Mouse (Mus musculus) ES-Bruce4 (cell line): ENCODE results near the gene Rps6kb1. TPM values are rescaled to one million over a fixed set of nuclear protein-coding genes. Genes with fewer than 3 reads are reported as not detected.

Source experiments
- H3K27ac ChIP-seq: 2 replicates; pipeline ENCODE4 v1.5.1; 2012; ENCODE audit warnings: low read length, inconsistent platforms; ENCODE audit not compliant: insufficient read depth
- H3K27me3 ChIP-seq: 2 replicates; pipeline ENCODE4 v1.6.1; 2012; ENCODE audit warnings: mild to moderate bottlenecking, low read length, inconsistent platforms; ENCODE audit not compliant: control insufficient read depth, poor library complexity, insufficient read depth, severe bottlenecking
- H3K36me3 ChIP-seq: 2 replicates; pipeline ENCODE4 v1.6.1; 2012; ENCODE audit warnings: inconsistent platforms, mild to moderate bottlenecking, low read length, moderate library complexity; ENCODE audit not compliant: control insufficient read depth, poor library complexity, insufficient read depth, severe bottlenecking
- H3K4me1 ChIP-seq: one replicate; pipeline ENCODE4 v1.8.1; 2011; ENCODE audit warnings: low read length; ENCODE audit not compliant: control insufficient read depth, insufficient read depth
- H3K4me3 ChIP-seq: 2 replicates; pipeline ENCODE4 v1.5.1; 2011; ENCODE audit warnings: low read depth, mild to moderate bottlenecking, low read length
- H3K9ac ChIP-seq: 2 replicates; pipeline ENCODE4 v1.6.1; 2012; ENCODE audit warnings: low read depth, mild to moderate bottlenecking, inconsistent platforms; ENCODE audit not compliant: poor library complexity, severe bottlenecking
- H3K9me3 ChIP-seq: replicated peaks from 2 replicates; pipeline ENCODE4 v1.6.1; 2012; ENCODE audit warnings: mild to moderate bottlenecking, low read length, inconsistent platforms; ENCODE audit not compliant: control insufficient read depth, poor library complexity, insufficient read depth, severe bottlenecking
- CTCF ChIP-seq: IDR thresholded peaks from one replicate; pipeline ENCODE4 v1.8.1; 2011; ENCODE audit warnings: low read depth, low read length
- EP300 ChIP-seq: IDR thresholded peaks from 2 replicates; pipeline ENCODE4 v1.6.1; 2011; ENCODE audit warnings: low read depth, low read length; ENCODE audit not compliant: insufficient read depth
- POLR2A ChIP-seq: IDR thresholded peaks from one replicate; pipeline ENCODE4 v1.8.1; 2011; ENCODE audit warnings: low read length; ENCODE audit not compliant: insufficient read depth
- polyA plus RNA-seq: library from polyadenylated mRNA; stranded (reverse); fragments of >200 nt; gene quantifications from 2 replicates; pipeline ENCODE4 v1.2.4, GENCODE M21; 2011; ENCODE audit warnings: low read depth; ENCODE audit not compliant: missing spikeins, insufficient read depth, insufficient read length

The Rps6kb1 gene
- polyA plus RNA-seq, 1 experiment: 82.2 TPM

DNA sequence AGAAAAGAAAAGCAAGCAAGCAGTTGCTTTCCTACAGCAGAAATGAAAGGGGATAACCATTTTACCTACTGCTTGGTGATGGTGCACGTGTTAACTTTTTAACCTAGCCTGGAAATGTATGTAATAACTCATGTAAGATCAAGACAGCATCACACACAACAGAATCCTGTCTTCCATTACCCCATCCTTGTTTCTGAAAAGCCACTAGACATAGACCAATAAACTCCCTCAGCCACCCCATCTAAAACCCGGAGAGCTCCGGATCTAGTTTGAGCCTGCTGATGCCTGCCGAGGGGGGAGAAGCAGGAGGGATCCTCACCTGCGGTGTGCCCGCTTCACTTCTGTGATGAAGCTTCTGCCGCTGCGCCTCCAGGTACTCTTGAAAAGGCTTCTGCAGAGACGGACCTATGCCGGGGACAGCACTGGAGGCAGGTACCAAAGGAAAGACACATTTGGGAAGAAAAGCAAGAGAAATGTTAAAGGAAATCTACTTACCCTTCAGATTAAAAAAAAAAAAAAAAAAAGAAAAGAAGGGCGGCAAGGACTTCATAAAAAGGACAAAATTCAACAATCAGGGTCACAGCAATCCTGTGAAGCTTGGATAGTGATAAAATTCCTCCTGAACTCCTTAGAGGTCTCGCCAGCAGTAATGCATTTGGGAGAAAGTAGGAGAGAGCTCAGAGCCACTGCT, 41.7 kb upstream of the Rps6kb1 start:
- peak overlapping the region; percentile 34 for H3K9ac ChIP-seq
- no peaks in the 10 kb centered on the region for H3K27me3 ChIP-seq
- peak overlapping the region; percentile 53 for H3K4me3 ChIP-seq
- peaks cover 5% of the 10 kb centered on the region for H3K4me1 ChIP-seq
- no peak for TF ChIP-seq EP300
- TF ChIP-seq CTCF: no peak
- TF ChIP-seq POLR2A: no peak
- H3K27ac ChIP-seq: peak overlapping the region; percentile 92
- H3K36me3 ChIP-seq: peaks cover 5% of the 10 kb centered on the region
- H3K9me3 ChIP-seq: no peaks in the 10 kb centered on the region

DNA sequence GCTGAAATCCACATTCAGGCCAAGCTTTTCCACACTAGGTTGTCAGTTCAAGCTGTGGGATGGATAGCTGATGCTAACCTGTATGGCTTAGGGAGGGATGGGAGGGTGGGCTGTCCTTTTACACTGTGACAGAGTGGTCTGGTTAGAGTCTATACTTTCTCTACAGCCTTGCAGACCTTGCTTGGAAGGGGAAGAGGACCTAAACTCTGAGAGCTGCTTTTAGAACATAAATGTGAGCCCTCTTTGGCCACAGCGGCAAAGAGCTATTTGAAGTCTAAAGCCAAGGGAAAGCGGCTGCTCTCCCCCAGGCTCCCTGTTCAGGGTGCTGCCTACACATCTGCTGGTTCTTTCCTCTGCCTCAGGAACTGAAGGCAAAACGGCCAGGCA, 41.0 kb upstream of the Rps6kb1 start:
- Histone ChIP-seq H3K27ac (peak overlapping the region; percentile 16), H3K36me3 (peaks cover 5% of the 10 kb centered on the region), H3K4me1 (peaks cover 6% of the 10 kb centered on the region), H3K27me3 (no peaks in the 10 kb centered on the region), H3K4me3 (peak overlapping the region; percentile 15; the same call in 1 of the 2 replicates), H3K9me3 (no peaks in the 10 kb centered on the region), H3K9ac (peak overlapping the region; percentile 34)
- TF ChIP-seq EP300: no peak
- TF ChIP-seq POLR2A: no peak
- no peak for TF ChIP-seq CTCF

DNA sequence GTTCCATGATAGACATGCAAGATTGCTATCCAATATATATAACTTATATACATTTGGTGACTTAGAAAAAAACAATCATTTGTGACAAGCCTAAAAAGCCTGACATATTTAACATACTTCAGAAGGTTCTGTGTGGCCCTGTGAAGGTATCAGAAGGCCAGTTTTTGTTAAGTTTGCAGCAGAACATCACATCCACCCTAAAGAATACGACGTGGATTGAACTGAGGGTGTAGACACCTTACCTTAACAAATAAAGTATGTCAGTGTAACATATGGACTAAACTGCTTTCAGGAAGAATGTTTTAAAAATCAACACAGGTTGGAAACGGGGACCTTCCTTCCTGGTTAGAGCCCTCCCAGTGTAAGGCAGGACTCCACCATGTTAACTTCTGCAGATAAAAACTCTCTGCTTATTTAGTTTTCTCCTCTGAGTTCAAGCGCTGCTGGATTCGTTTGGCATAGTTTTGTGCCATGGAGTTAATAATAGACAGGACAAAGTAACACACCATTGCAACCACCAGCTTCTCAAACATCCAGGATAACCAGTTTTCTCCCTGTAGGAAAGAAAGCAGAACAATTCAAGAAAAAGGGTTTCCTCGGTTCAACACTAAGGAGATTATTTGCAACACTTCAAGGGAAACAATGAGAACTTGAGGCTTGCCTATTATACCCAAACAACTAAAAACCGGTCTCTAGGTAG, 40.4 kb upstream of the Rps6kb1 start:
- no peaks in the 10 kb centered on the region for H3K27me3 ChIP-seq
- TF ChIP-seq POLR2A: no peak
- TF ChIP-seq EP300: no peak
- TF ChIP-seq CTCF: no peak
- H3K9ac ChIP-seq: peak overlapping the region; percentile 34
- peak overlapping the region; percentile 15; the same call in 1 of the 2 replicates for H3K4me3 ChIP-seq
- no peaks in the 10 kb centered on the region for H3K9me3 ChIP-seq
- peaks cover 7% of the 10 kb centered on the region for H3K4me1 ChIP-seq
- peaks cover 5% of the 10 kb centered on the region for H3K36me3 ChIP-seq
- peak overlapping the region; percentile 16 for H3K27ac ChIP-seq

- Histone ChIP-seq H3K27me3 (no peaks in the 10 kb centered on the region), H3K36me3 (peaks cover 5% of the 10 kb centered on the region), H3K9ac (no peak overlapping the region), H3K27ac (no peak overlapping the region), H3K4me3 (no peak overlapping the region), H3K4me1 (peaks cover 9% of the 10 kb centered on the region), H3K9me3 (no peaks in the 10 kb centered on the region)
- TF ChIP-seq CTCF (no peak), POLR2A (no peak), EP300 (no peak)
Measured at GRCm38 (mm10) chr11:86583990-86584897, 39.6 kb upstream of the Rps6kb1 start.

GRCm38 (mm10) chr11:86583313-86583825, 38.8 kb upstream of the Rps6kb1 start:
- Histone ChIP-seq H3K36me3 (peaks cover 5% of the 10 kb centered on the region), H3K9me3 (no peaks in the 10 kb centered on the region), H3K27me3 (no peaks in the 10 kb centered on the region), H3K9ac (no peak overlapping the region), H3K4me3 (no peak overlapping the region), H3K4me1 (peaks cover 9% of the 10 kb centered on the region), H3K27ac (no peak overlapping the region)
- TF ChIP-seq CTCF (no peak), POLR2A (no peak), EP300 (no peak)
